Mouse (Mus musculus) CH12.LX (cell line): ENCODE results near the gene Kcmf1. TPM values are rescaled to one million over a fixed set of nuclear protein-coding genes. Genes with fewer than 3 reads are reported as not detected.

Experiments used
- DNase-seq: peaks from one replicate; pipeline ENCODE4 v3.0.0-alpha.2; 2013; ENCODE audit errors: extremely low read depth
- H3K27ac ChIP-seq: 2 replicates; pipeline ENCODE4 v1.5.1; 2012; ENCODE audit warnings: low read depth, mild to moderate bottlenecking, control low read depth, moderate library complexity; ENCODE audit not compliant: insufficient read depth
- H3K27me3 ChIP-seq: replicated peaks from 2 replicates; pipeline ENCODE3; 2012; ENCODE audit warnings: inconsistent platforms
- H3K36me3 ChIP-seq, 2 experiments: replicated peaks in 1 of 2; 2 replicates each; pipeline versions ENCODE3 to v1.6.1; 2012; ENCODE audit warnings: inconsistent platforms in 1 of 2, low read length in 1 of 2, mild to moderate bottlenecking in 1 of 2, mixed read lengths in 1 of 2, moderate library complexity in 1 of 2; ENCODE audit not compliant: control insufficient read depth in 1 of 2, insufficient read depth in 1 of 2
- H3K4me1 ChIP-seq, 2 experiments: 2 replicates each; pipeline ENCODE4 v1.6.1; 2012; ENCODE audit warnings: inconsistent platforms in 1 of 2, moderate library complexity in 1 of 2; ENCODE audit not compliant: insufficient read depth in 2 of 2, control insufficient read depth in 1 of 2
- H3K4me2 ChIP-seq: 2 replicates; pipeline ENCODE4 v1.6.1; 2012; ENCODE audit warnings: low read depth, mild to moderate bottlenecking, control low read depth; ENCODE audit not compliant: poor library complexity, insufficient read depth, severe bottlenecking
- H3K4me3 ChIP-seq, 3 experiments: fragments of 150-350 bp in 1 of 3; sonication (generic) in 1 of 3; replicated peaks in 1 of 3; 2 replicates each; pipeline versions ENCODE3 to v1.5.1; 2011 to 2012; ENCODE audit warnings: low read depth in 2 of 3, low read length in 2 of 3, mild to moderate bottlenecking in 2 of 3, moderate library complexity in 2 of 3, control low read depth in 1 of 3, improper control_type of control experiment in 1 of 3, inconsistent platforms in 1 of 3, mixed read lengths in 1 of 3; ENCODE audit not compliant: poor library complexity in 1 of 3
- H3K79me2 ChIP-seq: replicated peaks from 2 replicates; pipeline ENCODE4 v1.6.1; 2012; ENCODE audit warnings: mild to moderate bottlenecking, moderate library complexity; ENCODE audit not compliant: control insufficient read depth, poor library complexity, insufficient read depth, severe bottlenecking; ENCODE audit errors: extremely low read depth
- H3K9ac ChIP-seq: 2 replicates; pipeline ENCODE4 v1.6.1; 2012; ENCODE audit warnings: low read depth, mild to moderate bottlenecking, control low read depth, moderate library complexity; ENCODE audit not compliant: insufficient read depth
- H3K9me3 ChIP-seq: replicated peaks from 2 replicates; pipeline ENCODE3; 2012; ENCODE audit warnings: low read length, inconsistent platforms, mixed read lengths
- BHLHE40 ChIP-seq: IDR thresholded peaks from 2 replicates; pipeline ENCODE4 v1.6.1; 2011; ENCODE audit warnings: mild to moderate bottlenecking, low read depth, low read length, improper control_type of control experiment
- CHD1 ChIP-seq: IDR thresholded peaks from 2 replicates; pipeline ENCODE4 v1.6.1; 2012; ENCODE audit warnings: low read depth, low read length, improper control_type of control experiment, inconsistent platforms
- CHD2 ChIP-seq: IDR thresholded peaks from 2 replicates; pipeline ENCODE4 v1.6.1; 2011; ENCODE audit warnings: low read length, improper control_type of control experiment
- CTCF ChIP-seq, 2 experiments: IDR thresholded peaks in 1 of 2; conservative IDR thresholded peaks in 1 of 2; 2 replicates each; pipeline ENCODE4 v1.5.1; 2011 to 2012; ENCODE audit warnings: low read depth in 2 of 2, low read length in 2 of 2, improper control_type of control experiment in 1 of 2, inconsistent platforms in 1 of 2, mild to moderate bottlenecking in 1 of 2, moderate library complexity in 1 of 2
- E2F4 ChIP-seq: IDR thresholded peaks from 2 replicates; pipeline ENCODE4 v1.6.1; 2011; ENCODE audit warnings: low read depth, low read length, improper control_type of control experiment; ENCODE audit not compliant: insufficient replicate concordance
- ELF1 ChIP-seq: IDR thresholded peaks from 2 replicates; pipeline ENCODE4 v1.6.1; 2014; ENCODE audit warnings: low read depth, mild to moderate bottlenecking, inconsistent platforms, low read length, improper control_type of control experiment
- EP300 ChIP-seq: IDR thresholded peaks from 2 replicates; pipeline ENCODE4 v1.6.1; 2011; ENCODE audit warnings: low read length, improper control_type of control experiment
- ETS1 ChIP-seq: conservative IDR thresholded peaks from 2 replicates; pipeline ENCODE4 v1.6.1; 2012; ENCODE audit warnings: low read depth, mild to moderate bottlenecking, inconsistent platforms, low read length, improper control_type of control experiment, moderate library complexity
- GABPA ChIP-seq: IDR thresholded peaks from 2 replicates; pipeline ENCODE4 v1.6.1; 2012; ENCODE audit warnings: low read depth, low read length, improper control_type of control experiment, inconsistent platforms; ENCODE audit not compliant: insufficient replicate concordance
- HCFC1 ChIP-seq: IDR thresholded peaks from 2 replicates; pipeline ENCODE4 v1.6.1; 2012; ENCODE audit warnings: low read depth, mild to moderate bottlenecking, inconsistent platforms, low read length, improper control_type of control experiment
- IRF4 ChIP-seq: IDR thresholded peaks from 2 replicates; pipeline ENCODE4 v1.6.1; 2014; ENCODE audit warnings: low read depth, mild to moderate bottlenecking, inconsistent platforms, low read length, improper control_type of control experiment
- JUN ChIP-seq: IDR thresholded peaks from 2 replicates; pipeline ENCODE4 v1.6.1; 2011; ENCODE audit warnings: low read depth, mild to moderate bottlenecking, low read length, improper control_type of control experiment, moderate library complexity; ENCODE audit not compliant: insufficient read depth
- JUND ChIP-seq: conservative IDR thresholded peaks from 2 replicates; pipeline ENCODE4 v1.6.1; 2011; ENCODE audit warnings: low read depth, low read length, improper control_type of control experiment
- KAT2A ChIP-seq: IDR thresholded peaks from 2 replicates; pipeline ENCODE4 v1.6.1; 2012; ENCODE audit warnings: low read length, improper control_type of control experiment, inconsistent platforms; ENCODE audit not compliant: insufficient replicate concordance
- MAFK ChIP-seq: IDR thresholded peaks from 2 replicates; pipeline ENCODE4 v1.6.1; 2011; ENCODE audit warnings: low read length, improper control_type of control experiment; ENCODE audit not compliant: insufficient replicate concordance
- MAX ChIP-seq: IDR thresholded peaks from 2 replicates; pipeline ENCODE4 v1.6.1; 2011; ENCODE audit warnings: low read length, improper control_type of control experiment
- MAZ ChIP-seq: IDR thresholded peaks from 2 replicates; pipeline ENCODE4 v1.6.1; 2012; ENCODE audit warnings: low read depth, mild to moderate bottlenecking, inconsistent platforms, low read length, improper control_type of control experiment, moderate library complexity
- MEF2A ChIP-seq: IDR thresholded peaks from 2 replicates; pipeline ENCODE4 v1.6.1; 2014; ENCODE audit warnings: low read depth, mild to moderate bottlenecking, inconsistent platforms, low read length, improper control_type of control experiment, borderline replicate concordance
- MXI1 ChIP-seq: IDR thresholded peaks from 2 replicates; pipeline ENCODE4 v1.6.1; 2011; ENCODE audit warnings: mild to moderate bottlenecking, low read depth, low read length, improper control_type of control experiment
- MYC ChIP-seq: IDR thresholded peaks from 2 replicates; pipeline ENCODE4 v1.6.1; 2011; ENCODE audit warnings: low read depth, mild to moderate bottlenecking, improper control_type of control experiment, low read length
- NELFE ChIP-seq: IDR thresholded peaks from 2 replicates; pipeline ENCODE4 v1.6.1; 2011; ENCODE audit warnings: low read depth, low read length, improper control_type of control experiment
- NRF1 ChIP-seq: IDR thresholded peaks from 2 replicates; pipeline ENCODE4 v1.6.1; 2014; ENCODE audit warnings: low read depth, mild to moderate bottlenecking, inconsistent platforms, low read length, improper control_type of control experiment, moderate library complexity
- PAX5 ChIP-seq: IDR thresholded peaks from 2 replicates; pipeline ENCODE4 v1.6.1; 2012; ENCODE audit warnings: low read length, inconsistent platforms, mixed read lengths
- POLR2A ChIP-seq: IDR thresholded peaks from 2 replicates; pipeline ENCODE4 v1.6.1; 2011; ENCODE audit warnings: low read depth, mild to moderate bottlenecking, improper control_type of control experiment, low read length
- POLR2AphosphoS2 ChIP-seq: IDR thresholded peaks from 2 replicates; pipeline ENCODE4 v1.6.1; 2011; ENCODE audit warnings: low read depth, low read length, improper control_type of control experiment
- RAD21 ChIP-seq: IDR thresholded peaks from 2 replicates; pipeline ENCODE4 v1.6.1; 2011; ENCODE audit warnings: low read depth, mild to moderate bottlenecking, low read length, improper control_type of control experiment, moderate library complexity
- RCOR1 ChIP-seq: conservative IDR thresholded peaks from 2 replicates; pipeline ENCODE4 v1.6.1; 2012; ENCODE audit warnings: low read depth, mild to moderate bottlenecking, inconsistent platforms, low read length, improper control_type of control experiment
- SIN3A ChIP-seq: IDR thresholded peaks from 2 replicates; pipeline ENCODE4 v1.6.1; 2012; ENCODE audit warnings: low read length, improper control_type of control experiment, inconsistent platforms
- SMC3 ChIP-seq: IDR thresholded peaks from 2 replicates; pipeline ENCODE4 v1.6.1; 2011; ENCODE audit warnings: low read depth, low read length, improper control_type of control experiment
- TBP ChIP-seq: conservative IDR thresholded peaks from 2 replicates; pipeline ENCODE4 v1.6.1; 2011; ENCODE audit warnings: low read depth, low read length, improper control_type of control experiment
- TCF12 ChIP-seq: IDR thresholded peaks from 2 replicates; pipeline ENCODE4 v1.6.1; 2014; ENCODE audit warnings: low read depth, mild to moderate bottlenecking, inconsistent platforms, low read length, improper control_type of control experiment
- UBTF ChIP-seq: IDR thresholded peaks from 2 replicates; pipeline ENCODE4 v1.6.1; 2012; ENCODE audit warnings: low read depth, mild to moderate bottlenecking, inconsistent platforms, low read length, improper control_type of control experiment, moderate library complexity
- USF1 ChIP-seq: IDR thresholded peaks from 2 replicates; pipeline ENCODE4 v1.6.1; 2014; ENCODE audit warnings: low read depth, mild to moderate bottlenecking, inconsistent platforms, low read length, improper control_type of control experiment
- USF2 ChIP-seq: conservative IDR thresholded peaks from 2 replicates; pipeline ENCODE4 v1.6.1; 2011; ENCODE audit warnings: low read depth, low read length, improper control_type of control experiment
- ZC3H11A ChIP-seq: IDR thresholded peaks from 2 replicates; pipeline ENCODE4 v1.6.1; 2012; ENCODE audit warnings: low read depth, mild to moderate bottlenecking, inconsistent platforms, low read length, improper control_type of control experiment
- ZKSCAN1 ChIP-seq: IDR thresholded peaks from 2 replicates; pipeline ENCODE4 v1.6.1; 2012; ENCODE audit warnings: low read depth, inconsistent platforms, low read length, improper control_type of control experiment, borderline replicate concordance
- ZMIZ1 ChIP-seq: IDR thresholded peaks from 2 replicates; pipeline ENCODE4 v1.6.1; 2012; ENCODE audit warnings: low read depth, mild to moderate bottlenecking, inconsistent platforms, low read length, improper control_type of control experiment
- ZNF384 ChIP-seq: IDR thresholded peaks from 2 replicates; pipeline ENCODE4 v1.6.1; 2012; ENCODE audit warnings: low read depth, low read length, improper control_type of control experiment, inconsistent platforms
- dilution Hi-C: fragments of 300-500 bp; cut with MboI; formaldehyde crosslinking; loops from 2 replicates; pipeline ENCODE4 v1.14.3; 2020; ENCODE audit warnings: low sequenced_read_pairs; ENCODE audit not compliant: extremely low pct_unique_long_range_greater_than_20kb, extremely low pct_ligation_motif_present
- in situ Hi-C: fragments of 300-500 bp; cut with MboI; formaldehyde crosslinking; loops from 3 replicates; pipeline ENCODE4 v1.14.3; 2019; ENCODE audit warnings: low sequenced_read_pairs, low pct_ligation_motif_present, low pct_unique_long_range_greater_than_20kb, mixed read lengths
- polyA plus RNA-seq: library from polyadenylated mRNA; unstranded; fragments of >175 nt; gene quantifications from 2 replicates; pipeline ENCODE4 v1.2.1, GENCODE M21; 2012; ENCODE audit warnings: low read depth; ENCODE audit not compliant: insufficient read length
- total RNA-seq, 2 experiments: library from RNA; depleted of rRNA; stranded (reverse); fragments of 300-350 nt in 1 of 2; fragments of >200 nt in 1 of 2; gene quantifications; 2 replicates each; pipeline ENCODE4 v1.2.3; 2012 to 2014

Kcmf1 gene
- total and polyA plus RNA-seq, 3 experiments: 98.0 to 207 (median 108) TPM

DNA sequence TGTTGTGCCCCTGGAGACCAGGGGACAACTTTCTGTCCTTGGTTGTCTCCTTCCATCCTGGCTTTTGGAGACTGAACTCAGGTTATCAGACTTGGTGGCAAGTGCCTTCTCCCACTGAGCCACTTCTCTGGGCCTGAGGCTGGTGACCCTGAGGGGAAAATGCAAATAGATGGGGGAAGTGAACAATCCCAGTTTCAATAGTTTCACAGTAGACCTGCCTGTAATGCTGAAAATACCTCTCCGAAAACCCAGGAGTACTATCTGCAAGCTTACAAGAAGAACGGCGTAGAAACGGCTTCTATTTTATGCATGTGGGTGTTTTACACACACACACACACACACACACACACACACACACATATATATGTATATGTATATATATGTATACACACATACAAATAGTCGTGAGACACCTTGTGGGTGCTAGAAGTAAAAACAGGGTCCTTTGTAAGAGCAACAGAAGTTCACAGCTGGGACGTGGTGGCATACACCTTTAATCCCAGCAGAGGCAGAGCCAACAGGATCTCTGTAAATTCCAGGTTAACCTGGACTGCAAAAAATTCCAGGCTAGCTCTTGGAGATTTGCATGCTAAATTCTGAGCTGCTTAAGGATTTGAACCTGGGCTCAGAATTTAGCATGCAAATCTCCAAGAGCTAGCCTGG, 14.4 kb upstream of the Kcmf1 start:
- peaks cover 2% of the 10 kb centered on the region for H3K9me3 ChIP-seq
- no peak overlapping the region for H3K4me3 ChIP-seq
- H3K27me3 ChIP-seq: no peaks in the 10 kb centered on the region
- peaks cover 12 to 42% of the 10 kb centered on the region in 2 experiments for H3K4me1 ChIP-seq
- no peak for TF ChIP-seq ZKSCAN1
- peak; percentile 75 for TF ChIP-seq EP300
- TF ChIP-seq ELF1: no peak
- no peak; the same call in 1 of the 2 replicates for TF ChIP-seq JUND
- TF ChIP-seq KAT2A: no peak
- no peak for TF ChIP-seq ZMIZ1
- no peak for TF ChIP-seq NELFE
- peak; percentile 42; the same call in 1 of the 2 replicates for TF ChIP-seq BHLHE40
- peak; percentile 52; the same call in 1 of the 2 replicates for TF ChIP-seq MEF2A
- no peak for TF ChIP-seq CHD1
- no peak for TF ChIP-seq MYC
- TF ChIP-seq CTCF (conservative IDR thresholded peaks at IDR 0.05 in 1 of 2, IDR thresholded peaks at IDR 0.05 in 1 of 2; ENCODE audit: low read depth in 2 of 2, low read length in 2 of 2): peak in 1 of 2 experiments; percentile 50; a peak in 2 of 4 replicates
- TF ChIP-seq SMC3: peak; percentile 36
- no peak for TF ChIP-seq RCOR1
- TF ChIP-seq POLR2A: peak; percentile 35; the same call in 1 of the 2 replicates
- peak; percentile 10; the same call in 1 of the 2 replicates for TF ChIP-seq JUN
- 0 out of 2 replicates have a peak, but pooled peaks have one; percentile 18 for TF ChIP-seq MXI1
- TF ChIP-seq PAX5: no peak
- peak; percentile 4; the same call in 1 of the 2 replicates for TF ChIP-seq RAD21
- TF ChIP-seq USF2: no peak
- TF ChIP-seq MAFK: no peak
- TF ChIP-seq IRF4: peak; percentile 90
- TF ChIP-seq POLR2AphosphoS2: no peak
- no peak for TF ChIP-seq MAZ
- TF ChIP-seq TCF12: peak; percentile 56; the same call in 1 of the 2 replicates
- TF ChIP-seq TBP: no peak
- no peak for TF ChIP-seq GABPA
- no peak for TF ChIP-seq UBTF
- TF ChIP-seq SIN3A: peak; percentile 49
- TF ChIP-seq USF1: no peak
- no peak for TF ChIP-seq E2F4
- TF ChIP-seq MAX: no peak
- no peak for TF ChIP-seq HCFC1
- TF ChIP-seq ETS1: 0 out of 2 replicates have a peak, but pooled peaks have one; percentile 30
- peak; percentile 71 for TF ChIP-seq CHD2
- TF ChIP-seq ZNF384: no peak
- TF ChIP-seq NRF1: no peak
- no peak for TF ChIP-seq ZC3H11A
- H3K27ac ChIP-seq: no peak overlapping the region
- in situ Hi-C loops: no loop called here
- dilution Hi-C loops: no loop called here
- H3K9ac ChIP-seq: no peak overlapping the region
- H3K4me2 ChIP-seq: peak overlapping the region; percentile 47; the same call in 1 of the 2 replicates
- no peaks in the 10 kb centered on the region for H3K79me2 ChIP-seq
- no peaks in the 10 kb centered on the region for H3K36me3 ChIP-seq
- peak; percentile 58 for DNase-seq
